Mouse (Mus musculus): ENCODE results near the gene Cyp2d22.

Gene Cyp2d22

GRCm38 (mm10) chr15:82345820-82346470 is 34.1 kb downstream of the Cyp2d22 start:
- peak; percentile 96 to 98 for DNase-seq

DNA sequence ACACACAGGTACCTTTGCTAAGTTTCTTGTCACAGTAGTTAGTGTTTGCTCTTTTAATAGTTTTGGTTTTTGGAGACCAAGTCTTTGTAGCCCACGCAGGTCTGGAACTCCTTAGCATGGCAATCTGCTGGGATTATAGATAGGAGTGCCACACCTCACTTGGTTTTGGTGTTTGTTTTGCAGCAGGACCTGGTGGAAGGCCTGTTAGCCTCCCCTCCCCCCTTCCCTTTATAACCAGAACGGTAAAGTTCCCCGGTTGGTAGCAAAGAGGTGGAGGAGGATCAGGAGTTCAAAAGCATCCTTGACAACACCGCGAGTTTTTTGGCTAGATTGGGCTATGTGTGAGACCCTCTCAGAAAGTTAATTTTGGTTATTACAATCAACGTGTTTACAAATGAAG is 35.1 kb downstream of the Cyp2d22 start:
- DNase-seq: no peak

GRCm38 (mm10) chr15:82343368-82344287 is 36.4 kb downstream of the Cyp2d22 start:
- DNase-seq: no peak

GRCm38 (mm10) chr15:82342543-82342935 is 37.5 kb downstream of the Cyp2d22 start:
- DNase-seq: no peak

DNA sequence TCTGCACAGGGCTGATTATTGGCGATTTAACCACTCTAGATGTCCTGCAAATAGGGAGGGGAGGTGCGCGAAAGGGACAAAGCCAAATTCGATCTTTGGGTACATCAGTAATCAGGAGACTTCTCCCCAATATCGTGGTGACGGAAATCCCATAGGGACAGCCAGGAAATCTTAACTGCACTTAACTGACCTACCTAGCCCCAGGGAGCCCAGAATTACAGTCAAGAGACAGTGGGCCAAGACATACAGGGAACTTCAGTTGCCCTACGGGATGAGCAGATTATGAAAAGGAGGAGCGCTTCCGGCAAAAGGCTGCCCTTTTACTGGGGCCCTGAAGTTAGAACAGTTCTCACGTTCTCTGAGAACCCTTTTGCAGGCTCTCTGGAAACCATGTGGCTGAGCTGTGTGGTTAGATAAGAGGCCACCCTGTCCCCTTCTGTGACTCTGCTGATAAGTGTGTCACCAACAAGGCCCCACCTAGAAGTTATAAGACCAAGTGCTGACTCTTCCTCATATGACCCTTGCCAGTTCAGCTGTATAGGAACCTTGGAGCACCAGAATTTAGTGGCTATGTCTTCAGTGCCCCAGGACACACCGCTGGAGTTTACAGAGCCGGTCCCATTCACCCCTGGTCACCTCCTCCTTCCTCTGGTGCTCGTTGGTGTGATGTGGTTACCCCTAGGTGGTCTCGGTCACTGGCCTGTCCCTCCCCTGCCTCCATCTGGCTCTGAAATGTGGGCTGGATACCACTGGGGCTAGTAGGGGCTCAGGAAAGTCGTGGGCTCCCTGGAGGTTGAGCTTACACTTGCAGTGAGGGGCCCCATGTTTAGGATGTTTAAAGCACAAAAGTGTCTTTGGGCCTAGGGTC is 38.2 kb downstream of the Cyp2d22 start:
- no peak for DNase-seq

DNA sequence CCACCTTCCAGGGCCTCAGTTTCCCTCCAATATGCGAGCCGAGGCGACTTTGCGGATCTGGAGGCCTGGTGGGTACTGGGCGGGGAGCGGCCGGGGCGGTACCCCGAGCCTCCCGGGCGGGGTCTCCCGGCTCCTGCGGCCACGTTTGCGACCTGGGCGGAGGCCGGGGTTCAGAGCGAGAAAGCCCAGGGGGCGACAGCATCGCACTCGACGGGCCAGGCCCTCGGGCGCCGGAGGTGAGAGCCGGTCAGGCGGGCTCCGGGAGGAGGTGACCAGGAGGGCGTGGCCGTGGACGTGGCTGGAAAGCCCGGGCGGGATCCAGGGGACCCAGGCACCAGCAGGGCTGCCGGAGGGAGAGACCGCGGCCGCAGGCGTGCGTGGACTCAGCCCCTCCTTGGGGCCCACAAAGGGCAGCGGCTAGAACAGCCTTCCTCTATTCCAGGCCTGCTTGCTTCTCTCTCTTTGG is 39.0 kb downstream of the Cyp2d22 start:
- DNase-seq: no peak

DNA sequence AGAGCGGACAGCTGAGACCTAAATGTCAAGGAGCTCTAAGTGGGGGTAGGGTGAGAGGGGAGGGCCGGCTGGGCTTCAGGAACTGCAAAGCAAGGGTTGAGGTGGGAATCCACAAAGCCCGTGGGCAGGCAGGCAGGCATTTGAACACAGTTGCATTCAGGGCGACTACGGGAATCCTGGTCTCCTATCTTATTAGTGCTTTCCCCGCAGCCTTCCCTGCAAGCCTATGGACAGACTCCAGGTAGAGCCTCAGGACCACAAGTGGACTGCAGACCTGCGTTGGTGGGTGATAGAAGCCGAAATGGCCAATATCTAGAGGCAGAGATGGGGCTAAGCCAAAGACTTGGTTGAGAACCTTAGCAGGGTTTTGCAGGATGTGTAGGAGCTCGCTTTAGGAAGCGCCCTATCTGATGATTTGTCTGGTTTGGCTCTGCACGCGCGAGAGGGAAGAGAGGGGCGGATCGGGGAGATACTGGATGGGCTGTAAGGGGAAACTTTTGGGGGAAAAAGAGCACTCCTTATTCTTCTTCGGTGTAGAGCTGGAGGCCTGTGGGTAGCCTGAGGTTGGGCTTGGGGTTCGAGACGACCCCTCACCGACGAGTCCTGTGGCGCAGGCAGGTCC is 39.5 kb downstream of the Cyp2d22 start:
- DNase-seq: no peak

- no peak for DNase-seq
Observed at GRCm38 (mm10) chr15:82339634-82340254, 40.3 kb downstream of the Cyp2d22 start.

DNA sequence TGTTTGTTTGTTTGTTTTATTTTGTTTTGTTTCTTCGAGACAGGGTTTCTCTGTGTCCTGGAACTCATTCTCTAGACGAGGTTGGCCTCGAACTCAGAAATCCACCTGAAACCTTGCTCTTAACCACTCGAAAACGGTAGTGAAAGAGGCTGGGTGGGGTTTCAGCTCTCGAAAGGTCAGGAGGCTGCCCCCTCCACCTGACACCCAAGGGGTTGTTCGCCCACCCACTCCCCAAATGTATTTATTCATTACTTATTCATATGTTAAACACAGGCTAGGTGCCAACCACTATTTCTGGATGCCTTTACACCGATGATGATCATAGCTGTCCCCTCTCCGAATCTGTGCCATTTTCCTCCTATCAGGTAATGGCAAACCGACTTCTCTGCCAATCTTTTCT is 40.9 kb downstream of the Cyp2d22 start:
- no peak for DNase-seq

DNA sequence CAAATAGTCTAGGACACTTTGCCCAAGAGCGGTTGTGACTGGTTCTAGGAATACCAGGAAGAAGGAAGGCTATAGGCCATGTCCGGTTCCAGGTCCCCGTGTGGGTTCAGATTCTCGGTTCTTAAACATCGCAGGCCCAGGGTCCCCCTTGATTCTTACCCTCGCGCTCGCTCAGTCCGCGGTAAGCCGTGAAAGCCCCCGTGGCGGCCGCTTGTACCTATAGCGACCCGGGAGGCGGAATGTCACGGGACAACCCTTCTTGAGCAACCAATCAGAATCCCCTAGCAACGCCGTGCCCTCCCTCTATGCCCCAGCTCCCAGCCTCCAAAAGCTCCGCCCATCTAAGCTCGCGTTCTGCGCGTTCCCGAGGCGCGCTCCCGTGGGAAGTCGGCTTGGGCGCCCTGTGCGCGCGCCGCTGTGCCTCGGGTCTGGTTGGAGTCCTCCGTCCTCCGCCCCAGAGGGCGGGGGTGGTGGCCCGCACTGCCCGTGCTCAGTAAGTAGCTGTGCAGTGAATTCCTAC is 41.4 kb downstream of the Cyp2d22 start, which contains the start of the genes Naga, Pheta2 and Smdt1:
Gene Naga (minus strand): TSS at position 333 of the 520 bp plus-strand sequence.
Gene Pheta2 (plus strand): TSS at position 350 of the 520 bp plus-strand sequence.
Gene Smdt1 (plus strand): TSS at position 367 of the 520 bp plus-strand sequence.
- peak; percentile 94 to 95 for DNase-seq

DNA sequence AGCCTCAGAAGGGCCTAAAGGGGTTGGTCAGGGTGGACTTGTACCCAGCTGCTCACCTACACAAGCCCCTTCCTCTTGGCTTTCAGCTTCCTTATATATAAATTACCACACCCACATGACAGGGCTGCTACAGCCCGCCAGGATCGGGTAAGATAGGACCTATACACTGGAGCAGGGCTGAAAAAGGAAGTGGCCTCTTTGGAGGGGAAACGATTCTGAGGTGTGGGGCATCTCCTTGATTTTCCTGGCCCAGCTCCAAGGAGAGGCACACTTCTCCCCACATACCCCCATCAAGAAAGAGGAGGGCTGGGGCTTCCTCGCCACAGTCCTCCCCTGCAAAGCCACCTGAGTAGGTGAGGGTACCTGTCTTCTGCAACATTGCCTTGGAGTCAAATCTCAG is 42.2 kb downstream of the Cyp2d22 start:
- DNase-seq: no peak

DNA sequence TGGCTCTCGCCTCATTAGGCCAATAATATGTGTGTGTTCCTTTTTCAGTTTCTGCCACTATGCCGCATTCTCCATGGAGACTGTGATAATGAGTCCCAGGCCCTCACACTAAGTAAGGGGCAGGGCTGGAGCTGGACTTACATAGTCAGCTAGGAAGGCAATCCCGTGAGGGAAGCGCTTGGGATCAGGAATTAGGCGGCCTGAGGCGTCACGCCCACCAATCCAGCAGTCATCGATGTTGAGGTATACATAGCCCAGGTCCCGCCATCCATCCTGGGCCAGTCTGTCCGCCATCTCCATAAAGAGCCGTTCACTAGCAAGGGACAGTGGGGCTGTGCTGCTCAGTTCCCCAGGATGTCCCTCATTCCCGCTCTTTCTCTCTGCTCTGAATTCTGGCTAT is 43.4 kb downstream of the Cyp2d22 start:
- no peak for DNase-seq

GRCm38 (mm10) chr15:82335194-82335593 is 44.9 kb downstream of the Cyp2d22 start:
- DNase-seq: no peak

DNA sequence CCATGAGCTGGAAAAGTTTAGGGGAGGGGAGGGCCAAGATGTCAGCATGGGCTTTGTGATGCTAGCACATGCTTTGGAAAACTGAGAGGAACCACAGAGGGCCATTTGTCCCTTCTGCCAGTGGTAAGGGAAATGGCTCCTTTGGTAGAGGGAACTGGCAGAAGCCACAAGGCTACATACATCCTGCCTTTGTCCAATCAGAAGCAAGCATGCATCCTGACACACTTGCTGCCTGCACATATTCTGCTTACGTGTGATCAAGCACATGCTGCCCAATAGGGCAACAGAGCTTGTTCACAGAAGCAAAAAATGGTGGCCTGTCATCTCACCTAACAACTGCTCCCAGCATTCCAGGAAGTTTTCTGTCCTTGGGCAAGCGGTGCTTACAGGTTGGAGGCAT is 54.7 kb downstream of the Cyp2d22 start:
- DNase-seq: no peak

- DNase-seq: no peak
Observed at GRCm38 (mm10) chr15:82322195-82322594, 57.9 kb downstream of the Cyp2d22 start.
